Mouse (Mus musculus) heart, adult 2 months (tissue): ENCODE data around the gene Chrna10. TPM values are rescaled to one million over a fixed set of nuclear protein-coding genes. Genes with fewer than 3 reads are reported as not detected.

Source experiments
- DNase-seq, 2 experiments: peaks; one replicate each; pipeline ENCODE4 v3.0.0; 2021
- H3K27ac ChIP-seq: fragments of 200-600 bp; 2 replicates; pipeline ENCODE4 v1.8.1; 2022
- H3K27me3 ChIP-seq: fragments of 200-500 bp; 2 replicates; pipeline ENCODE4 v1.6.1; 2012; ENCODE audit warnings: mild to moderate bottlenecking, low read length, inconsistent platforms, mixed read lengths; ENCODE audit not compliant: control insufficient read depth, insufficient read depth
- H3K36me3 ChIP-seq: fragments of 200-500 bp; 2 replicates; pipeline ENCODE4 v1.6.1; 2012; ENCODE audit warnings: low read length, inconsistent platforms; ENCODE audit not compliant: control insufficient read depth, insufficient read depth
- H3K4me1 ChIP-seq: fragments of 200-500 bp; 2 replicates; pipeline ENCODE4 v1.6.1; 2011; ENCODE audit warnings: low read length; ENCODE audit not compliant: control insufficient read depth, insufficient read depth
- H3K4me3 ChIP-seq: fragments of 200-600 bp; 2 replicates; pipeline ENCODE4 v1.8.1; 2022
- H3K79me2 ChIP-seq: fragments of 200-500 bp; replicated peaks from 2 replicates; pipeline ENCODE4 v1.6.1; 2012; ENCODE audit warnings: mild to moderate bottlenecking, inconsistent platforms, low read length, moderate library complexity, mixed read lengths; ENCODE audit not compliant: control insufficient read depth, insufficient read depth
- H3K9ac ChIP-seq: fragments of 200-500 bp; 2 replicates; pipeline ENCODE4 v1.6.1; 2012; ENCODE audit warnings: low read depth, mild to moderate bottlenecking, control low read depth, inconsistent platforms, low read length, mixed read lengths
- CTCF ChIP-seq: fragments of 200-600 bp; IDR thresholded peaks from 2 replicates; pipeline ENCODE4 v1.8.1; 2022; ENCODE audit warnings: antibody characterized with exemption, mild to moderate bottlenecking, moderate library complexity
- EP300 ChIP-seq: fragments of 200-500 bp; IDR thresholded peaks from 2 replicates; pipeline ENCODE4 v1.6.1; 2011; ENCODE audit warnings: low read depth, low read length, control low read depth; ENCODE audit not compliant: insufficient read depth
- POLR2A ChIP-seq: fragments of 200-500 bp; IDR thresholded peaks from 2 replicates; pipeline ENCODE4 v1.6.1; 2011; ENCODE audit warnings: mild to moderate bottlenecking, low read depth, low read length, control low read depth; ENCODE audit not compliant: insufficient read depth
- WGBS: fragments of 180-500 bp; shearing (Covaris S2); methylation state at CpG from one replicate; pipeline ENCODE4 v1.1.7; 2018; 5-methylcytosine and 5-hydroxymethylcytosine counted together
- intact Hi-C: fragments of 180-260 bp; cut with DNase I; formaldehyde crosslinking; loops from one replicate; pipeline ENCODE4 v1.15.1; 2025
- polyA plus RNA-seq: library from polyadenylated mRNA; depleted of rRNA; stranded (reverse); fragments of >200 nt; gene quantifications from 2 replicates; pipeline ENCODE4 v1.2.3, GENCODE M21; 2012; rRNA removed
- total RNA-seq, 2 experiments: library from RNA; stranded (reverse); gene quantifications; 2 replicates each; pipeline ENCODE4 v1.2.3; 2021

Chrna10 gene
- total and polyA plus RNA-seq, 3 experiments = 0.21 TPM; not detected in 2

DNA sequence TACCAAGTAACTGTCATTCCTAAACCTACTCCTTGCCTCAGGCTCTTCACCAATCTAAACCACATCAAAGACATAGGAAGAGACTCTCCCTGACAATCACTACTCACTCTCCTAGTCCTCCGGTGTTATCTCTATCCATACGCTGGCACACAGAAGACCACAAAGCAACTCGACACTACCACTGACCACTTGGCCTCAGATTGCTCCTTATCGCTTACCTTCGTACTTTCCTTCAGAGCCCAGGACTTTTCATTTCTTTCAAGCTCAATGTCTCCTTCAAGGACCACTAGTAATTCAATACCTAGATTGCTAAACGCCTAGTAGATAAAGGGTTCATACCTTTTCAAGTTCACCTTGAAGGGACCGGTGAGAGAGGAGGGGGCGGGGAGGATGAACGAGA is 52.7 kb downstream of the Chrna10 start:
- Histone ChIP-seq H3K27me3 (no peaks in the 10 kb centered on the region), H3K27ac (no peak overlapping the region), H3K79me2 (peaks cover 4% of the 10 kb centered on the region; the same call in 1 of the 2 replicates), H3K9ac (no peak overlapping the region), H3K4me3 (no peak overlapping the region), H3K36me3 (peaks cover 9% of the 10 kb centered on the region), H3K4me1 (peaks cover 4% of the 10 kb centered on the region)
- TF ChIP-seq POLR2A = no peak
- TF ChIP-seq CTCF = no peak
- TF ChIP-seq EP300 = no peak
- no peak for DNase-seq
- WGBS = 53% methylated on average over 9 of the region's 9 CpGs
- intact Hi-C loops = loop anchor here (2.0 kb wide), 1 partner anchor 129 kb away; the partner anchor contains the start of gene Numa1

DNA sequence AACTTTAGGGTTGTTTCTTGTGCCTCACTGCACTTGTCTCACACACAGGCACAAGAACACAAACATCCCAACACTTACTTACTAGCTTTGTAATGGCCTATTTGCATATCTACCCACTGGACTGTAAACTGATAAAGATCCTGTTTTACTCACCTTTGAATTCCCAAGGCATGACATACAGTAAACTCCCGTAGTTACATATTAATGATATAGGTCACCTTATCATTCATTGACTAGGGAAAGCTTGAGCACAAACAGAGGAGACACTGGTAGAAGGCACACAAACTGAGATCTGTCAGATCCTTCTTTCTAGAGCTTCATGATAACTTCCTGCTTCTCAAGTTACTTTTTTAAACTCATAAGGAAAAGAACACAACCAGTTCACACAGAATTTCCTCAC is 54.4 kb downstream of the Chrna10 start:
- H3K9ac ChIP-seq = no peak overlapping the region
- 81% methylated on average over 1 of the region's 1 CpGs for WGBS
- 0 out of 2 replicates have a peak, but pooled peaks cover 4% of the 10 kb centered on the region for H3K79me2 ChIP-seq
- peaks cover 12% of the 10 kb centered on the region for H3K36me3 ChIP-seq
- H3K27ac ChIP-seq = no peak overlapping the region
- peaks cover 4% of the 10 kb centered on the region for H3K4me1 ChIP-seq
- no peak overlapping the region for H3K4me3 ChIP-seq
- H3K27me3 ChIP-seq = no peaks in the 10 kb centered on the region
- intact Hi-C loops = no loop called here
- no peak for DNase-seq
- no peak for TF ChIP-seq POLR2A
- no peak for TF ChIP-seq EP300
- TF ChIP-seq CTCF = no peak

DNA sequence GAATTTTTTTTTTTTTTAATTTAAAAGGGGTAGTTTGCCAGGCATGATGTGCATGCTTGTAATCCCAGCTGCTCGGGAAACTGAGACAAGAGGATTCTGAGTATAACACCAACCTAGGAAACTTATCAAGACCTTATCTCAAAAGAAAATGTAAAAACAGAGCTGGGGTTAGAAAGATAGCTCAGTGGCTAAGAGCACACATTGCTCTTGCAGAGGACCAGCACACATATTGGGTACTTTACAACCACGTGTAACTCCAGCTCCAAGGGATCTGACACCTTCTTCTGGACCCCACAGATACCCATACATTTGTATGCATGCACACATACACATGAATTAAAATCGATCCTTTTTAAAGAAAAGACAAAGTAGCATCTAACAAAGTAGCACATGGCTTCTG is 55.3 kb downstream of the Chrna10 start:
- TF ChIP-seq CTCF = no peak
- no peak for TF ChIP-seq EP300
- TF ChIP-seq POLR2A = no peak
- intact Hi-C loops = no loop called here
- H3K79me2 ChIP-seq = 0 out of 2 replicates have a peak, but pooled peaks cover 4% of the 10 kb centered on the region
- no peak overlapping the region for H3K4me3 ChIP-seq
- 69% methylated on average over 3 of the region's 3 CpGs for WGBS
- no peaks in the 10 kb centered on the region for H3K27me3 ChIP-seq
- no peak for DNase-seq
- peaks cover 12% of the 10 kb centered on the region for H3K36me3 ChIP-seq
- H3K4me1 ChIP-seq = peaks cover 4% of the 10 kb centered on the region
- H3K9ac ChIP-seq = no peak overlapping the region
- no peak overlapping the region for H3K27ac ChIP-seq

Other genes starting within 250 kb of the Chrna10 start
- gene Folr1, start 246.0 kb downstream of the Chrna10 start, total RNA-seq = not detected
- gene Folr1, start 246.0 kb downstream of the Chrna10 start, polyA plus RNA-seq = 0.39 and 2.1 TPM in 2 replicates
- 100 to 1,000 TPM; 104 to 125 TPM for gene Lamtor1, start 210.9 kb downstream of the Chrna10 start, total RNA-seq
- 244 and 272 TPM in 2 replicates for gene Lamtor1, start 210.9 kb downstream of the Chrna10 start, polyA plus RNA-seq
- not detected for gene Tomt, start 210.5 kb downstream of the Chrna10 start, total RNA-seq
- gene Tomt, start 210.5 kb downstream of the Chrna10 start, polyA plus RNA-seq = 0.12 TPM in 1 of 2 replicates, not detected in the other
- 1 to 10 TPM; 3.0 to 4.5 TPM for gene Lrrc51, start 182.9 kb downstream of the Chrna10 start, total RNA-seq
- 7.5 and 11.6 TPM in 2 replicates for gene Lrrc51, start 182.9 kb downstream of the Chrna10 start, polyA plus RNA-seq
- 10 to 100 TPM; 88.3 to 93.8 TPM for gene Numa1, start 182.7 kb downstream of the Chrna10 start, total RNA-seq
- 53.3 and 63.3 TPM in 2 replicates for gene Numa1, start 182.7 kb downstream of the Chrna10 start, polyA plus RNA-seq
- gene Il18bp, start 98.1 kb downstream of the Chrna10 start, total RNA-seq = 10 to 100 TPM in 1 of 2 experiments, 1 to 10 TPM in 1; 8.6 to 12.3 TPM
- gene Il18bp, start 98.1 kb downstream of the Chrna10 start, polyA plus RNA-seq = 14.4 and 21.8 TPM in 2 replicates
- gene Rnf121, start 51.4 kb downstream of the Chrna10 start, total RNA-seq = 10 to 100 TPM; 20.7 to 23.9 TPM
- gene Rnf121, start 51.4 kb downstream of the Chrna10 start, polyA plus RNA-seq = 21.3 and 33.9 TPM in 2 replicates
- 1 to 10 TPM; 5.7 to 6.5 TPM for gene Xndc1, start 51.3 kb downstream of the Chrna10 start, total RNA-seq
- 11.2 and 18.6 TPM in 2 replicates for gene Xndc1, start 51.3 kb downstream of the Chrna10 start, polyA plus RNA-seq
- under 1 TPM; 0.81 to 0.98 TPM for gene Xntrpc, start 51.1 kb downstream of the Chrna10 start, total RNA-seq
- 1.2 and 2.4 TPM in 2 replicates for gene Xntrpc, start 51.1 kb downstream of the Chrna10 start, polyA plus RNA-seq
- gene Trpc2, start 33.7 kb downstream of the Chrna10 start, total RNA-seq = under 1 TPM in 1 of 2 experiments, not detected in 1; 0.23 TPM
- 0.70 and 1.2 TPM in 2 replicates for gene Trpc2, start 33.7 kb downstream of the Chrna10 start, polyA plus RNA-seq
- 100 to 1,000 TPM; 242 to 279 TPM for gene Art1, start 15.1 kb downstream of the Chrna10 start, total RNA-seq
- gene Art1, start 15.1 kb downstream of the Chrna10 start, polyA plus RNA-seq = 251 and 293 TPM in 2 replicates
- 10 to 100 TPM; 15.7 to 18.3 TPM for gene Art5, start 7.3 kb downstream of the Chrna10 start, total RNA-seq
- gene Art5, start 7.3 kb downstream of the Chrna10 start, polyA plus RNA-seq = 13.8 and 13.9 TPM in 2 replicates
- gene Nup98, start 93.3 kb upstream of the Chrna10 start, total RNA-seq = 10 to 100 TPM; 31.9 to 32.9 TPM
- 9.9 and 15.6 TPM in 2 replicates for gene Nup98, start 93.3 kb upstream of the Chrna10 start, polyA plus RNA-seq
- gene Pgap2, start 93.4 kb upstream of the Chrna10 start, total RNA-seq = 10 to 100 TPM; 59.7 to 65.4 TPM
- 111 and 124 TPM in 2 replicates for gene Pgap2, start 93.4 kb upstream of the Chrna10 start, polyA plus RNA-seq
- 10 to 100 TPM; 22.4 to 26.3 TPM for gene Rhog, start 139.2 kb upstream of the Chrna10 start, total RNA-seq
- 22.5 and 34.2 TPM in 2 replicates for gene Rhog, start 139.2 kb upstream of the Chrna10 start, polyA plus RNA-seq
- gene Stim1, start 151.0 kb upstream of the Chrna10 start, total RNA-seq = 10 to 100 TPM; 23.9 to 24.1 TPM
- 22.8 and 26.8 TPM in 2 replicates for gene Stim1, start 151.0 kb upstream of the Chrna10 start, polyA plus RNA-seq